Mouse (Mus musculus) stomach, embryonic 14.5 days (tissue): ENCODE measurements around the gene Ttk. TPM values are rescaled to one million over a fixed set of nuclear protein-coding genes. Genes with fewer than 3 reads are reported as not detected.

Experiments
- ATAC-seq: fragments of 200-750 bp; cut with Nextera tagmentation; 2 replicates; pipeline ENCODE4 v1.8.0; 2017; ENCODE audit warnings: low read depth, moderate TSS enrichment; ENCODE audit not compliant: insufficient number of reproducible peaks, insufficient read depth, low FRiP score
- H3K27ac ChIP-seq: fragments of 300-500 bp; sonication (generic); 2 replicates; pipeline ENCODE4 v1.5.1; 2014; ENCODE audit warnings: mild to moderate bottlenecking, low read length, moderate library complexity, mixed read lengths
- H3K27me3 ChIP-seq: fragments of 300-500 bp; sonication (generic); 2 replicates; pipeline ENCODE4 v1.6.1; 2014; ENCODE audit warnings: low read length, control low read depth, mixed read lengths; ENCODE audit not compliant: control insufficient read depth, insufficient read depth
- H3K36me3 ChIP-seq: fragments of 300-500 bp; sonication (generic); 2 replicates; pipeline ENCODE4 v1.6.1; 2014; ENCODE audit warnings: mild to moderate bottlenecking, control low read depth, low read length, moderate library complexity, mixed read lengths; ENCODE audit not compliant: control insufficient read depth, insufficient read depth
- H3K4me1 ChIP-seq: fragments of 300-500 bp; sonication (generic); 2 replicates; pipeline ENCODE4 v1.6.1; 2014; ENCODE audit warnings: low read length, control low read depth, mixed read lengths; ENCODE audit not compliant: control insufficient read depth, insufficient read depth
- H3K4me2 ChIP-seq: fragments of 300-500 bp; sonication (generic); replicated peaks from 2 replicates; pipeline ENCODE4 v1.6.1; 2014; ENCODE audit warnings: low read depth, low read length, control low read depth
- H3K4me3 ChIP-seq: fragments of 300-500 bp; sonication (generic); 2 replicates; pipeline ENCODE4 v1.5.1; 2014; ENCODE audit warnings: low read depth, low read length, control low read depth
- H3K9ac ChIP-seq: fragments of 300-500 bp; sonication (generic); replicated peaks from 2 replicates; pipeline ENCODE4 v1.6.1; 2014; ENCODE audit warnings: low read depth, mild to moderate bottlenecking, control low read depth, low read length, moderate library complexity, mixed read lengths
- H3K9me3 ChIP-seq: fragments of 300-500 bp; sonication (generic); 2 replicates; pipeline ENCODE4 v1.6.1; 2016; ENCODE audit warnings: low read depth, low read length, control low read depth; ENCODE audit not compliant: control insufficient read depth
- WGBS: fragments of 180-500 bp; shearing (Covaris S2); extraction: QIAGEN DNeasy Blood & Tissue Kit; methylation state at CpG from one replicate; pipeline ENCODE4 v1.1.7; 2014; 5-methylcytosine and 5-hydroxymethylcytosine counted together
- polyA plus RNA-seq: library from polyadenylated mRNA; unstranded; fragments of >200 nt; fragmentation: Nextera tagmentation; extraction: Ambion mirVana; gene quantifications from 2 replicates; pipeline ENCODE4 v1.2.1, GENCODE M21; 2014

The Ttk gene
- polyA plus RNA-seq, 1 experiment from 2014 or later: 26.9 TPM

- H3K4me3 ChIP-seq: no peak overlapping the region
- H3K9me3 ChIP-seq: no peaks in the 10 kb centered on the region
- no peak overlapping the region for H3K27ac ChIP-seq
- H3K36me3 ChIP-seq: no peaks in the 10 kb centered on the region
- no peaks in the 10 kb centered on the region for H3K4me1 ChIP-seq
- H3K9ac ChIP-seq: no peak overlapping the region
- H3K4me2 ChIP-seq: no peak overlapping the region
- no peaks in the 10 kb centered on the region for H3K27me3 ChIP-seq
- 81% methylated on average over 3 of the region's 3 CpGs for WGBS
- ATAC-seq: no peak
Measured at GRCm38 (mm10) chr9:83907017-83907416, 72.5 kb downstream of the Ttk start.

- H3K9me3 ChIP-seq: no peaks in the 10 kb centered on the region
- no peaks in the 10 kb centered on the region for H3K36me3 ChIP-seq
- WGBS: 93% methylated on average over 2 of the region's 2 CpGs
- no peak for ATAC-seq
- H3K4me3 ChIP-seq: no peak overlapping the region
- H3K4me1 ChIP-seq: no peaks in the 10 kb centered on the region
- H3K4me2 ChIP-seq: no peak overlapping the region
- H3K27ac ChIP-seq: no peak overlapping the region
- no peaks in the 10 kb centered on the region for H3K27me3 ChIP-seq
- no peak overlapping the region for H3K9ac ChIP-seq
Measured at GRCm38 (mm10) chr9:83909836-83910235, 75.3 kb downstream of the Ttk start.

GRCm38 (mm10) chr9:83910926-83911325 lies 76.4 kb downstream of the Ttk start:
- Histone ChIP-seq H3K36me3 (no peaks in the 10 kb centered on the region), H3K27ac (no peak overlapping the region), H3K27me3 (no peaks in the 10 kb centered on the region), H3K9ac (no peak overlapping the region), H3K9me3 (no peaks in the 10 kb centered on the region), H3K4me1 (no peaks in the 10 kb centered on the region), H3K4me3 (no peak overlapping the region), H3K4me2 (no peak overlapping the region)
- 82% methylated on average over 2 of the region's 2 CpGs for WGBS
- no peak for ATAC-seq

Other genes with a start within 250 kb of the Ttk start
- 10.4 and 11.6 TPM in 2 replicates for gene Elovl4, start 28.4 kb upstream of the Ttk start, polyA plus RNA-seq
- 50.3 and 55.0 TPM in 2 replicates for gene Bckdhb, start 90.5 kb downstream of the Ttk start, polyA plus RNA-seq